Mouse (Mus musculus): ENCODE measurements at regions not wholly inside any gene's neighbourhood (a gene's known extent, or its start where the extent isn't known, plus 50 kb on each side); places are given as distances from the start of the nearest gene placed in this dataset.

DNA sequence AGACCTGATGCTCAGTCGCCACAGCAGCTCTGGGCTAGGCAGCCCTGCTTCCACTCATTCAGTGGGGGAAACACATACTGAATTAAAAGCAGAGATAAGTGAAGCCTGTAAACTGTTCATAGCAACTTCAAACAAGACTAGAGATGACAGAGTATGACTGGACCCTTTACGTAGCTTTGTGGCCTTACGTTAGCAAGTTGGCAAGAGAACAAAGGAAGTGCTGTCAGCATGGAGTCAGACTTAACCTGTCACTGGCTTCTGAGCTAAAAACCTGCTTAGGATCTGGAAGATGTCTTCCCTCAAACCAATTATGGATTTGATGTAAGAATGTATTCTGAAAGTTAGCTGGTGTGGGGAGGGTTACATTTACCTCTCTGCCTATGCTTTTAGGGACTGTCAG is 421.3 kb downstream of the Ttll7 start:
- no peak for DNase-seq (ENCODE audit: low spot score in 2 of 2)

DNA sequence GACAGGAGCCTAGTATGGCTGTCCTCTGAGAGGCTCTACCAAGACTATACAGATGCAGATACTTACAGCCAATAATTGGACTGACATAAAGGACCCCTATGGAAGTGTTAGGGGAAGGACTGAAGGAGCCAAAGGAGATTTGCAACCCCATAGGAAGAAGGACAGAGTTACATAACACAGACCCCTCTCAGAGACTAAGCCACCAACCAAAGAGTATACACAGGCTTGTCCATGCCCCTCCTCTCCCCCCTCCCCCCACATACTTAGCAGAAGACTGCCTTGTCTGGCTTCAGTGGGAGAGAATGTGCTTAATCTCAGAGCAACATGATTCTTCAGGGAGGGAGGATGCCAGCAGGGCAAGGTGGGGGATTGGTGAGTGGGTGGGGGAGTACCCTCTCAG is 426.4 kb downstream of the Ttll7 start:
- no peak for DNase-seq (ENCODE audit: low spot score in 2 of 2)

DNA sequence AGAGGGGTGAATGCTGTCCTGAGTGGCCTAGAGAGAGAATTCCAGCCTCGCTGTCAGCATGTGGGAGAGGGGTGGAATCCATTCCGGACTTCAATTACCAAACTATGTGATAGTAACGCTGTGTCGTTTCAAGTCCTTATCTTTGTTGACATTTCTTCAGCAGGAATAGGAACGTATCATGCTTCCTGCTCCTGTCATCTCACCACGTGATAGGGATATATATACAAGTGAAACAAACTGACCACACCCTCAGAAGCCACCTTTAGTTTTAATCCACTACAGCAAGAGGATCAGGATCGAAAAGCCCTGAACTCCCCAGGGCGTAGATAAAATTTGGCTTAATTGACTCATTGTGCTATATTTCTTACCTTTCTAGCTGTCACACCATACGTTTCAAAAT is 431.6 kb downstream of the Ttll7 start:
- DNase-seq (ENCODE audit: low spot score in 2 of 2): no peak

DNA sequence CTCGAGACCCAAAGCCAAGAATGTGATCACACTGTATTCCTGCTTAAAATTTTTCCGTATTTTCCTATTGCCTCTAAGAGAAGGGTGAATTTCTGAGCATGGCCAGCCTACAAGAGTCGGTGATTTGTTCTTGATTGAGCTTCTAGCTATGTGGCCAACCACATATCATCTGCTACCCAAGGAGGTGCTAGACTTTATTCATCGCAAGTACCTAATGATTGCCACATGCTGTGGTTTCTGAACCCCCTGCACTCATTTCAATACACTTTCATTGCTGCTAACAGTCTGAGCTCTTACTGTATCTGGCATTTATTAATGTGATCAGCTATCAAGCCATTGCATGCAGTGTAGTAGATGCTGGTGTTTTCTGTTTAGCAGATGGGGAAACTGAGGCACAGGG is 432.2 kb downstream of the Ttll7 start:
- no peak for DNase-seq (ENCODE audit: low spot score in 2 of 2)

DNA sequence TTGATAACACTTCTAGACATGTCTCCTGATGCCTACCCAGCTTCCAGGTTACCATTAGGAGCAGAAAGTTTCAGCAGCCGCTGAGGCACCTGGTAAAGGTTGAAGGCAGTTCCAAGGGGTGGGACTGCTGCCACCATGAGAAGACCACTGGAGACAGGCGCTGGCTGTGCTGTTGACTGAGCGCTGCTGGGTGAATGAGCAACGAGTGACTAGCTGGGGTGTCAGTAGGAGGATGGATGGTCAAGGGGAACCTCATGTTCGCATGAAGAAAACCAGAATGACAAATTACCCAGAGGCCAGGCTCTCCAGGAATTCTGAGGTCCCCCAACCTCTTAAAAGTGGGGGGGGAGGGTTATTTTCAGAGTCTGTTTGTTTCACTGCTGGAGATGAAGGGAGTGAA is 433.3 kb downstream of the Ttll7 start:
- no peak for DNase-seq (ENCODE audit: low spot score in 2 of 2)

DNA sequence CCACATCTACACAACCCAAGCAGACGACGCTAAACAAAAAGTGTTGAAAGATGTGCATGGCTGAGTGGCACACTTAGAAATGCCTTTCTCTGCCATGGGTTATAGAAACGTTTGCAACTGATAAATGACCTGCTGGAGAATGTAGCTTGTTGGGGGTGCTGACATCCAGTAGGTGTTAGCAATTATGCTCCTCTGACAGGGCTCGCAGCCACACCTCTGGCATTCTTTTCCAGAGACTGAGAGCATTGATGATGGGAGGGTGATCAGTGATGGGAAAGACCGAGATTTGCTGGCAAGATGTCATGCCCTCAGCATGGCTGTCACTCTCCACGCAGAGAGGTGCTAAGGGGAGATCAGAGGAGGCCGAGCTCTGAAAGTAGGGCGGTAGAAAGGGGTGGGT is 435.3 kb downstream of the Ttll7 start:
- no peak for DNase-seq (ENCODE audit: low spot score in 2 of 2)

DNA sequence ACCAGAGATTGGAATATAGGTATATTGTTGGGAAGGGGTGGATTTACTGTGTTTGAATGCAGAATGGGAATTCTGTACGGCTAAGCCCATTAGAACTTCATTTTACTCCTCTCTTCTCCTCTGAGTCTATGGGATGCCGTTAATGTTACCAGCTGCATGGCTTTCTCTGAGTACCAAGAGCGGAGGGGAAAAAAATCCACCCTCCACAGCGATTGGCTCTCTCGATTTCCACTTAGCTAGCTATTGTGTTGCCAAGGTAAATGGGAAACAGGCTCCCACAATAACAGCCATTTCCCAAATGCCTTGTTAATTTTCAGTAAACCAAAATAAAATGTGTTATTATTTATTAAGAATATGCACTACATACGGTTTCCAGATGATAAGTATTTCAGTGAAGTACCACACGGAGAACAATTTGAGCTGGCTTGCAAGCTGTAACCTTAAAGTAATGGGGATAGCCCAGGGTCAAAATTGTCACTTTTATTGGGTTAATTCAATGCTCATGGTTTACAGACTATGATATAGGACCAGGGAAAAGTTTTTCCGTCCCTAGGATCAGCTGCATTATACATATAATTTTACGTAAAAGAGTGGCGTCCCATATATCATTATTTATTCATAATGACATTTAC is 439.6 kb downstream of the Ttll7 start:
- DNase-seq (ENCODE audit: low spot score in 2 of 2): no peak

DNA sequence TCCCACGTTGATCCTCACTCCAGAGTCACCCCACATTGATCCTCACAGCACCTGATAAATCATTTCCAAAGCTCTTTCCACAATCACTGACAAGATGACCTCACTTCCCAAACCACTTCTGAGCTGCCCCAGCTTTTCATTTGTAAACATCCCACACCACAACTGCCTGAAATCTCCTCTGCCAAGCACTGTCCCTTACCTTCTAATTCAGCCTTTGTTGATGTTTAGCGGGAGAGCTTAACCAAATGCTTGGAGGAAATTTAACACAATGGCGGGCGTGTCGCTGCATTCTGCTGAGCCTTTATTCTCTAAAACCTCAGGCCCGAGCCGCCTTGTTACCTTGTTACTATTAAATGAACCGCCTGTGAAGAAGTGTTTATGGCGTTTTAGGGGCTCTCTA is 445.9 kb downstream of the Ttll7 start:
- DNase-seq (ENCODE audit: low spot score in 2 of 2): no peak

DNA sequence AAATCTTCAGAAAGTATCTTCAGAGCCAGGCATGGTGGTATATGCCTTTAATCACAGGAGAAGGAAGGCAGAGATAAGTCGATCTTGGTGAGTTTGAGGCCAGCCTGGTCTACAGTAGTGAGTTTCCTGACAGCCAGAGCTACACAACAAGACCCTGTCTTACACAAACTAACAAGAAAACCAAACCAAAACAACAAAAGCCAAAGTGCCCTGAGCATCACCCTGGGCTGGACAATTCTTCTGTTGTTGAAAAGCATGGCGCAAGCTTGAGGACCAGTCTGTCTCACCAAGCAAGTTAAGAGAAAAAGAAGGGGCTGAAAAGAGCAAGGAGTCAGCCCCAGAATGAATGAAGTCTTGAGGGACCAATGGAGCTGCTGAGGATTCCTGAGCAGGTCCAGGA is 473.4 kb downstream of the Ttll7 start:
- no peak for DNase-seq (ENCODE audit: low spot score in 2 of 2)

DNA sequence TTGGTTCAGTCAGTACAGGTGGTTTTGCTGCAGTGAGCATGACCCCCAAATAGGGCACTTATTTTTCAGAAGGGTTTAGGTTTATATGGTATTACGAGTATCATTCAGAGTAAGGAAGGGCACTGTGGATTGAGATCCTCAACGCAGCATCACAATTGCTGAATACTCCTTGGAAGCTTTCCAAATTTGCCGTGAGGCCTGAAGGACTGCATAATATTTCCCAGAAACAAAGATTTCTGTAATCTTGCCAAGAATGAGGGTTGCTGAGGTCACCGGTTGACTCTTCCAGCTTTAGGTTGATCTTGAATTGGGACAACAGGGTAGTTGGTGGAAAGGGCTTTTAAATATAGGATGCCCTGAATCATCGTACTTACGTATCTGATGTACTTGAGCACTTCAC is 482.1 kb downstream of the Ttll7 start:
- DNase-seq (ENCODE audit: low spot score in 2 of 2): no peak

DNA sequence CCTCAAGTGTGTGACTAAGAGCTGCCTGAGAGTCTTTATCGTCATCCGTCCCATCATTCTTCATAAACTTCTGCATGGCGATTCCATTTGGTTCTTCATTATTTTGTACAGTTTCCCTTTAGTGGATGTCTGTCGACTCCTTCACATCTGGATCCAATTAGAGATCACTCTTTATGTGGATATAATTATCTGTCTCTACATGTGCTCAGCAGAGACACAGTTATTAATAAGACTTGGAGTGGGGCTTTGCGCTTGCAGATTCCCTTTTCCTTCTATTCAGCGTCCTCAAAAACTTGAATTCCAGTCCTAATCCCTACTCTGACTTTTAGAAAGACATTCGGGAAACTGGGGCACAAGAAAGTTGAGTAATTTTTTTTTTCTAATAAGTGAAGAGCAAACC is 483.1 kb downstream of the Ttll7 start:
- no peak for DNase-seq (ENCODE audit: low spot score in 2 of 2)

DNA sequence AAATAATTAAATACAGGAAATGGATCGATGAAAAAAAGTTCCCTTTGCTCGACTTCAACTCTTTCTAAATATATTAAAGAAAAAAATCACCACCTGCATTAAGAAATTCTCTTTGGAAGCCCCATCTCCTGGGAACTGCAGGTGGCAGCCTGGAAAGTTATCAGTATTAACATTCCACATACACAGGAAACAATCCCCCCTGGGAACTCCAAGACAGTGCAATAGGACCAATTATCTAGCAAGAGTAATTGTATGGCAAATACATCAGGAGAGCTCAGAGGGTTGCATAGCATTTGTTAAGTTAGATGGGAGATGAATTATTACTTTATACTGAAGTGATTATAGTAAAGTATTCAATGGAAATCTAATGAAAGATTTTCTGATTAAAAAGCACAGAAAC is 487.3 kb downstream of the Ttll7 start:
- DNase-seq (ENCODE audit: low spot score in 2 of 2): no peak

DNA sequence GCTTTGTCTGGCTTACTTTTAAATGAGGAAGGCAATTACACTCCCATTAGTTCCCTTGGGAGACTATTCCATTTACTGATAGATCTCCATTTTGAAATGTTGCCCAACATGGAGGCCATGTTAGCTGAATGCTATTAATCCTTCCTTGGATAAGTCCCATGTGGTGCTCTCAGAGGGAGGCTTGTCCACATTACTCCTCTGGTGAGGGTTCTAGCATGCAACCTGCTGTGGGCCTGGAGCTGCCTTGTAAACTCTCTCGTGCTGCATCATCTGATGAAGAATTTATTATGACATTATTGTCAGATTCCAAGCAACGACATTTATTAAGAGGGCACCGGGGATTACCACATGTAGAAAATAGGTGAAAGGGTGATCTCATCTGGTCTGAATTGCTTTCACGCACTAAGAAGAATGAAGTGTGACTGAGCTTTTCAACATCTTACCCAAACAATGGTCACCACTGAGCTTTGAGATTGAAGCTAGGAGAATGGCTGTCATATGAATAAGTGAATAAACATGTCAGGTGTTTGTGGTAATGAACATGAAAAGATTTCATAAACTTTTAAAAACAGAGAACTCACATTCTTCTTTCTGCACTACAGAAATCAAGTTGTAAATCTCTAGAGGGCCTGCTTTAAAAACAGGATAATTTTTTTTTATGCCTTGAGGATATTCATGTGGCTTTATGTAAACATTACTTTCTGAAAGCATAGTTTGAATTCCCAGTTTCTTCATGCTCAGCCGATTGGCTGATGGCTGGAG is 495.3 kb downstream of the Ttll7 start:
- DNase-seq (ENCODE audit: low spot score in 2 of 2): no peak

DNA sequence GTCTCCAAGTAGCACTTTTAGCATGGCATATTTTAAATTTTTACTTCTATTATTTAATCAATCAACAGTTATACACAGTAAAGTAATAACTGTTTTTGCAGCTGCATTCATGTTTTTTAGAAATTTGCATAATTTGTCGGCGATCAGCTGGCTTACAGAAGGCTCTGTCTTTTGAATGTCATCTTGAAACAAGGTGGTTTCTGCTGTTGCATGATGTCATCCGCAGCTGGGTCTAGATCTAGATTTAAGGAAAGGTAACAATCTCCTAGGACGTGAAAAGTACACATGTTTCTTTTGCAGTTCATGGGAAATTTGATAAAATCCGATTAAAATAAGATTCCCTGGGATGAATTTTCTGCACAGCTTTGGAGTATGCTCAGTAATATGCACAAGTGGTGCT is 534.9 kb downstream of the Ttll7 start:
- no peak for DNase-seq (ENCODE audit: low spot score in 2 of 2)

DNA sequence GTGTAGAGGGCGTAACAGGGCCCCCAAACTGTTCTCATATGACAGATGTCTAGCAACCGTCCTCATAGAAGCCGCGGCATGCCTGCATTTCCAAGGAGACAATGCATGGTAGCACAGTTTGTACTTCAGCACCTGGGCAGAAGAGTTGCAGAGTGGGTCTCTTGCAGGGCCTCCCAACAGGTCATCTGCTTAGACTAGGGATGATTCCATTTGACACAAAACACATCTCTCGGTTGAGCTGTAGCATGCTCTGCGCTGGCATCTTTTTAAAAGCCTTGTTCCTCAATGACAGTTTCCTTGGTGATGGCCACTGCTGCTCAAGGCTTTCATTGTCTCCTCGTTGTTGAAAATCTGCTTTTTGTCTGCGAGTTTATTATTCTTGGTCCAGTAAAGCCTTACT is 546.1 kb downstream of the Ttll7 start:
- DNase-seq (ENCODE audit: low spot score in 2 of 2): no peak

DNA sequence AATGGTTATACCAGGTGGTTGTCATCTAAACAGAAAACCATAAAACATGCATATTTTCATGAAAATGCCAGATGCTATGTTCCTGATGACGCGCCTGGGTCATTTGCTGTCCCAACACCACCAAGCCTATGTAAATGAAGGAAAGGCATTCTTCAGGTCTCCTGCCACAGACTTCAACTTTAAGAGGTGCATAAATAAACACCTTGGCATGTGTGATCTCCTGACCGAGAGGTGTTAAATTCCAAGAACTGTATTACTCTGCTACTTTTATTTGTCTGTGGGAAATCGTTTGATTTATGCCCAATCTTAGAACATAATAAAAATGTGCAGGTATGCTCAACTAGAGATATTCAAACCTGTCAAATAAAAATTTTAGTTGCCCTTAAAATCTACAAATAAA is 560.1 kb downstream of the Ttll7 start:
- no peak for DNase-seq (ENCODE audit: low spot score in 2 of 2)

DNA sequence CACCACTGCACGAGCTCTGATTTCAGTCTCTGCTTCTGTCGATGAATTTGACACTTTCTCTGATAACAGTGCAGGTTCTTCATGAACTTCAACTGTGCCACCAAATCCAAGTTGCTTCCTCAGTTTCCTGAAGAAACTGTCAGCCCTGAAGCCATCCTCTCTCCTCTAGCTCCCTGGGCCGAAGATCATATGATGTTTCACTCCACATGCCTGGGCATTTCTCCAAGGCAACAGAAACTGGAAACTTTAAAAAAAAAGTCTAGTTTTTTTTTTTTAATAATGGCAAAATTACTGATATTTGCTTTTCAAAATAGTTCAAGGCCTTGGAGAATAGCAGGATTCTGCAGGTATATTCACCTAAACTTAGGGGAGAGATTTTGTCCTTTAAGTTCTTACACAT is 564.8 kb downstream of the Ttll7 start:
- DNase-seq (ENCODE audit: low spot score in 2 of 2): no peak

DNA sequence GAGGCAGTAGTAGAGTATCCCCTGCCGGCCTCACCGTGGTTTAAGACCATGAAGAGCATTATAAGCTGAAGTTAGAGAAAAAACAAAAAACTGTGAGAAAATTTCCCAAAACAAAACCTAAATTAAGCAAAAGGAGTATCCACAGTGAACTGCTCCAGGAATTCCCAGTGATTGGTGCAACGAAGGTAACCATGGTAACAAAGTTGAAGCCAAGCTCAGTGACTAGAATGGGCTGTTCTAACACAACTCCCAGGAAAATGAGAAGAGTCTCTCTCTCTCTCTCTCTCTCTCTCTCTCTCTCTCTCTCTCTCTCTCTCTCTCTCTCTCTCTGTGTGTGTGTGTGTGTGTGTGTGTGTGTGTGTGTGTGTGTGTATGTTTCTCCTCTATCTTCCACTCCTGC is 567.0 kb downstream of the Ttll7 start:
- peak; percentile 22 to 37 for DNase-seq (ENCODE audit: low spot score in 2 of 2)

DNA sequence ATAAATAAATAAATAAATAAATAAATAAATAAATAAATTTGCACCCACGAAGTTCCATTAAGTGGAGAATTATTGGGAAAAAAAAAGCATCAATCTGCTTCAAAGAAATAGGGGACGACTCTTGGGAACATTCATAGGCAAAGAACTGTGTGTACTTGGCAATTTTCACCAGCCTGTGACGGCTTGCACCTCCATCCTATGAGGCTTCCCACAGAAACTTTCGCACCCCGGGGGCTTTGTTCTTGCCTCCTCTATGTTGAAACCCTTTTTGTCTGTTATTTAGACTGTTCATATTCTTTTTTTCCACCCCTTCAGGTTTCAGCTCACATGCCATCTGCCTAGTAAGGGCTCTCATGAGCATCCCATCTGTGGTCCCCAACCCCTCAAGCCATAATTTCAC is 570.0 kb downstream of the Ttll7 start:
- no peak for DNase-seq (ENCODE audit: low spot score in 2 of 2)

DNA sequence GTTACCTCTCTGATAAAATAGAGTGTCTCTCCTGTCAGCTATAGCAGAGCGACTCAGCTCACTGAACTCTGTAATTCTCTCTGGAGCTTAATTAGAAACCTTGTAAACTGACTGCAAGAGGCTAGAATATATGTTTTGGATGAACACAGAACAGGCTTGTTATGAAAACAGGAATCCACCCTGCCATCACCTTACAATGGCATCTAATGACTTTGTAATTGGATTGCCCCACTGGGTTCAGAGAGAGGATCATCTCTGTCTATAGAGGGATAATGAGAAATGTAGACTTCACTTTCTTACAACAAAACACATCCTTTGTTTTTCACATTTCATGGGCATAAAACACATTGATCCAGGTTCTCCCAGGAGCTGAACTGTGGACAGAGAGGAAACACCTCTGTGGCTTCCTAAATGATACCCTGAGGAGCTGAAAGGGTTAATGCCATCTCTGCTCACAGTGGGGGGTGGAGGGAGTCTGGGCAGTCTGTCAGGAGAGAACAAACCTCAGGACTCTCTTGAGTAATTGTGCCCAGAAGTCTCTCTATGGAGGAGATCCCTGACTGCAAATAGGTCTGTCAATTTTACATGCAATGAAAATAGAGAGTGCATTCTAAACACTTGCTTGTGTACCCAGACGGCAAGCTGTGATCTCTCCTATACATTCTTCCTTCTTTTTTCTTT is 571.9 kb downstream of the Ttll7 start:
- DNase-seq (ENCODE audit: low spot score in 2 of 2): no peak

DNA sequence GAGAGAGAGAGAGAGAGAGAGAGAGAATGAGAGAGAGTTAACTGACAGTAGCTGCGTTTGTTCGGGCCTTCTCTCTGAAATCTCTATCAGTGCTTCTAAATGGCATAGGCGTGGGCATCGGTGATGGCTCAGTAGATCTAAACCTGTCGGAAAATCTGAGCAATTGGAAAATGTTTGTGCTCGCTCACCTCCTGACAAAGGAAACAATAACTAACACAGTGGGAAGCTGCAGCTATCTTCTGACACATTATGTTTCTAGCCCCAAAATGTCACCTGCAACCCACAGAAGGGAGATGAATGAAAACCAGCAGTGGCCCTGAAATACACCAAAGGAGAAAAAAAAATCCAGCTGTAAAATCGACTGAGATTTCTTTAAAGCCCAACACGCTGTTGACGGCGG is 576.7 kb downstream of the Ttll7 start:
- no peak for DNase-seq (ENCODE audit: low spot score in 2 of 2)

DNA sequence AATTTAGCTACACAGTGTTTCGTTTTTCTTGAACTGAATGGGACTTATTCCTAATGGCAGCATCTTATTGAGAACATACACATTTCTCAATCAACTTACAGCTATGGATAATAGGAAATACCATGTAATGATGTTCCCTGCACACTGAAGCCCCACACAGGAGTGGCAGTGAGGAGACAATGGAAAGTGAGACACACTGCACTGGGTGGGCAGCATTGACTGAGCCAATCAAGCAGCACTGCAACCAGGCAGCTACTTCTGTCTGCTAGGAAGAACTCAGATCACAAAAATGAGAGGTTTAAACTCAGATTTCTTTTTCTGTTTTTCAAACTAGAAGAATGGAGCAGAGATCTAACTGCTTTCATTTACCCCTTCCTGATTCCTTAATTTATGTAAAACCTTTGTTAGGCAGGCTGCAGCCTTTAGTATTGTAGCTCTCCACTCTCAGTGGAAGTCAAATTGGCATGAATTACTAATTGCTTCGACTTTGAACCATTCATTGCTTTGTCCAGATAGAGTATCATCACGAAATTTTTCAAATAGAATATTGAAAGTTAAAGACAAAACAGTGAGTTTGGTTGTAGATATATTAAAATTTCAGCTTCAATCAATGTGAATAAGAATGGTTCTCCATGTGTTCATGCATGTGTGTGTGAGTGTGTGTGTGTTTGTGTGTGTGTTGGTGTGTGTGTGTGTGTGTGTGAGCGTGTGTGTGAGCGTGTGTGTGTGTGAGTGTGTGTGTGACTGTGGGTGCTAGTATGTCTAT is 590.9 kb downstream of the Ttll7 start:
- DNase-seq (ENCODE audit: low spot score in 2 of 2): no peak

DNA sequence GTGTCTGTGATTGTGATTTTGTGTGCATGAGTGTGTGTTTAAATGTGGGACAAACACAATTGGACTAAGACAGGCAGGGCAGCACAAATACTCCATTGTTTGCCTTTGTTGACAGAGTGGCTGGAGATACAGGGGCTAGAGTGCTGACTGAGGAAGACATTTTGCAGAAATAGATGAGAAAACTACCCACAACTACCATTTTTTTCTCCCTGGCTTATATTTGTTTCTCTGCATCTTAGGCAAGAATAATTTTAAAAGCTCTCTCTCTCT is 591.5 kb downstream of the Ttll7 start:
- no peak for DNase-seq (ENCODE audit: low spot score in 2 of 2)

Data from right cerebral cortex, postnatal 10 days (tissue).